Mouse (Mus musculus) B cell, adult (primary cell): ENCODE data around the gene Obox8. TPM values are rescaled to one million over a fixed set of nuclear protein-coding genes. Genes with fewer than 3 reads are reported as not detected.

ENCODE experiments used
- total RNA-seq: library from RNA; stranded (reverse); gene quantifications from 4 replicates; pipeline ENCODE4 v1.2.4, GENCODE M21; 2023; ENCODE audit not compliant: inconsistent age

The Obox8 gene
- not detected in 4 replicates for total RNA-seq

GRCm38 (mm10) chr7:14333457-14333856, at the start of gene Obox8:
Obox8 (minus strand) TSS chr7:14333557.

Other genes starting within 250 kb of the Obox8 start
- not detected in 4 replicates for gene Sult2a3, start 210.5 kb downstream of the Obox8 start, total RNA-seq
- gene Sult2a6, start 78.7 kb downstream of the Obox8 start, total RNA-seq = not detected in 4 replicates
- gene Sult2a8, start 113.2 kb upstream of the Obox8 start, total RNA-seq = not detected in 4 replicates
- not detected in 4 replicates for gene Sult2a7, start 160.7 kb upstream of the Obox8 start, total RNA-seq
- not detected in 4 replicates for gene Vmn1r90, start 229.9 kb upstream of the Obox8 start, total RNA-seq